Mouse (Mus musculus) A20 (cell line): Measurements from ENCODE around the gene B2m.

Experiments
- DNase-seq: peaks from one replicate; pipeline ENCODE4 v3.0.0-alpha.2; 2011; ENCODE audit warnings: low read depth, low spot score

The B2m gene

GRCm38 (mm10) chr2:122149716-122150115 is 2.2 kb downstream of the B2m start:
- no peak for DNase-seq

GRCm38 (mm10) chr2:122151221-122151620 is 3.7 kb downstream of the B2m start:
- DNase-seq = no peak

GRCm38 (mm10) chr2:122152850-122153249 is 5.4 kb downstream of the B2m start:
- DNase-seq = no peak

GRCm38 (mm10) chr2:122153681-122154365 is 6.3 kb downstream of the B2m start:
- DNase-seq = no peak

- no peak for DNase-seq
Observed at GRCm38 (mm10) chr2:122154479-122154878, 7.0 kb downstream of the B2m start.

GRCm38 (mm10) chr2:122155292-122155691 is 7.8 kb downstream of the B2m start:
- DNase-seq = no peak

GRCm38 (mm10) chr2:122156051-122156700 is 8.7 kb downstream of the B2m start:
- no peak for DNase-seq

GRCm38 (mm10) chr2:122157561-122157960 is 10.1 kb downstream of the B2m start:
- no peak for DNase-seq

GRCm38 (mm10) chr2:122158362-122158802 is 10.9 kb downstream of the B2m start:
- DNase-seq = no peak

- no peak for DNase-seq
Observed at GRCm38 (mm10) chr2:122159667-122160066, 12.2 kb downstream of the B2m start.

- peak; percentile 71 for DNase-seq
Observed at GRCm38 (mm10) chr2:122160680-122161079, 13.2 kb downstream of the B2m start, which contains the start of gene Trim69. Trim69 (plus strand) TSS chr2:122160700.

- DNase-seq = no peak
Observed at GRCm38 (mm10) chr2:122161542-122161941, 14.1 kb downstream of the B2m start.

GRCm38 (mm10) chr2:122162529-122162928 is 15.0 kb downstream of the B2m start:
- DNase-seq = no peak

GRCm38 (mm10) chr2:122163430-122164195 is 16.1 kb downstream of the B2m start:
- no peak for DNase-seq

- no peak for DNase-seq
Observed at GRCm38 (mm10) chr2:122164293-122164692, 16.8 kb downstream of the B2m start.

GRCm38 (mm10) chr2:122171292-122171691 is 23.8 kb downstream of the B2m start:
- DNase-seq = no peak

GRCm38 (mm10) chr2:122172188-122172587 is 24.7 kb downstream of the B2m start:
- DNase-seq = no peak

- peak; percentile 12 for DNase-seq
Observed at GRCm38 (mm10) chr2:122180051-122180822, 32.8 kb downstream of the B2m start.

- DNase-seq = peak; percentile 30
Observed at GRCm38 (mm10) chr2:122185086-122185485, 37.6 kb downstream of the B2m start.

- no peak for DNase-seq
Observed at GRCm38 (mm10) chr2:122186106-122186505, 38.6 kb downstream of the B2m start, which contains the start of the genes Patl2 and Terb2. Patl2 (minus strand) TSS chr2:122186189. Terb2 (plus strand) TSS chr2:122186272.

- no peak for DNase-seq
Observed at GRCm38 (mm10) chr2:122186751-122187150, 39.3 kb downstream of the B2m start.
